Mouse (Mus musculus) urinary bladder, postnatal 10 days (tissue): ENCODE data around the gene Xpnpep2.

ENCODE experiments used
- DNase-seq: peaks from one replicate; pipeline ENCODE4 v3.0.0; 2022; ENCODE audit warnings: low spot score

Xpnpep2 gene

DNA sequence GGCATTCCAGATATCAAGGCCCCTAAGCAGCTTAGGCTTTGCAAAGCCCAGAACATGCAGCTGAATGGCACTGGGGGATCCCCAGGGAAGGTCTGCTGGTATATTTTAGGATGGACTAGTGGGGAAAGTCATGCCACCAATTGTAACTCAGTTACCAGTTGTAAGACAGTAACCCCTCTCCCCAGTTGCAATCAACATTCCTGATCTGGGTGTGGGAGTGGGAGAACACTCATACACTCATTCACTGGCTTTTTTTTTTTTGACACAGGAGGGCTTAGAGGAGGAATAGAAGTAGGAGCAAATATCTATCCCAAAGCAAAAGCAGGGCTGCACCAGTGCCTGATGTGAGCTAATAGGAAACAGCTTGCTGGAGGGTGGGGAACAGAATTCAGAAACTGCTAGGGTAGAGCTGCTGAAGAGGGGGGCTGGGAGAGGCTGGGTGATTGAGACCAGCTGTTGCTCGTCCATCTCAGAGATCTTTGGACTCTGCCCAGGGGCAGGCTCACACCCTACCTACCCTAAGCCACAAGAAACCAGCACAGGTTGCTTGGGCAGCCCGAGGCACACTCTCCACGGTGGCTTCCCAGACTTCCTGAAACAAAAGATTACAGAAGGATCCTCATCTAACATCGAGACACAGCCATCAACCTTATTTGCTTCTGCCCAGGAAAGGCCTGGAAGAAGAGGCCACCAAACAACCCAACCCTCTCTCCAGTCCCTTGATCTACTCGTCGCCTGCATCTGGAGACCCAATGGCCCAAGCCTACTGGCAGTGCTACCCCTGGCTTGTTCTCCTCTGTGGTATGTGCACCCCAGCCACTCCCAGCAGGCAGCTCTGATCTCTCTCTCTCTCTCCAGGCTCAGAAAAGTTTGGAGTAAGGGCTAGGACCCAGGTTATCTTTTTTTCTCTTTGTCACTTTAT, at the start of gene Xpnpep2:
TSS of gene Xpnpep2 (plus strand) at position 332 of the 922 bp plus-strand sequence.
- no peak for DNase-seq

DNA sequence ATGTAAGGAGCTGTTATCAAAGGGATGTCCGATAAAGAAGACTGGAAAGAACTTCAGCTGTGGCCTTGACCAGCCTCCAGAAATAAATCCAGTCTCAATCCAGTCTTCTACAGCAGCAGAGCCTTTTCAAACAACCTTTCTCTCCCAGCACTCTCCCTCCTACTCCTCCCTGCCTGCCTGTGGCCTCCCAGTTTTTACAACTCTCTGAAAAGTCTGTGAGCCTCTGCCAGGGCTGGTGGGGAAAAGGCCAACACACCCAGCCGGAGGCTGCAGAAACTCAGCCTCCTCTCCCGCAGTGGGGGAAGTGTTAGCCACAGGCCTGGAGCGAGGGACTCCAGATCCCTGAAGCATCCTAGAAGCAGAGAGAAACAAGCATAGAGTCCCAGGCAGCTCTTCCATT, 46.0 kb upstream of the Xpnpep2 start:
- no peak for DNase-seq

DNA sequence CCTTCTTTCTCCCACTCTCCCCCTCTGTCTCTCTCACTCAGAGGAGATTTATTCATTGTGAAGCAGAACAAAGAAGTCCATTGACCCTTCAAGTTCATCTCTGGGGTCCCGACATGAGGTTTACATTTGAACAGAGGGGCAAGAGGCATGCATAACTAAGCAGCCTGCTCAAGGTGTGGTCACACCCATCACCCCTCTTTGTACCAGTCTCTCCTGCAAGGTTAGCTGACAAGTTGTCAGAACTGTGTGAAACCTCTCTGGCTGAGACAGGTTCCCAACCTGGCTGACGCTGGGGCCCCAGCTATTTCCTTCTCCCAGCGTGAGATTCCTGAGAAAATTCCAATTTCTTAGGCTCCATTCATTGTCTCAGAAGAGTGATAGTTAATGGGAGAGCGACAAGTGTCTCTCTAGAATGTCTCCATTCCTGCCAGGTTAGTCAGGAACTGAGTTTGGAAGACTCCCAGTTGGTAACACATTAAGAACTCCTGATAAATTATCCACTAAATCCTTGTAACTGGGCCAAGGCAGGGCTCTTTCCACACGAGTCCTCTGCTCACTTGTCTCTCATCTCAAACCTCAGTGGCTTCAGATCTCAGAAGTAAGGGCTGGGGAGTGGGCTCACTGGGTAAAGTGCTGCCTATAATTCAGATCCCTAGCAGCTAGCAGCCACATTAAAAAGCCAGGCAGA, 44.2 kb upstream of the Xpnpep2 start:
- DNase-seq: no peak

DNA sequence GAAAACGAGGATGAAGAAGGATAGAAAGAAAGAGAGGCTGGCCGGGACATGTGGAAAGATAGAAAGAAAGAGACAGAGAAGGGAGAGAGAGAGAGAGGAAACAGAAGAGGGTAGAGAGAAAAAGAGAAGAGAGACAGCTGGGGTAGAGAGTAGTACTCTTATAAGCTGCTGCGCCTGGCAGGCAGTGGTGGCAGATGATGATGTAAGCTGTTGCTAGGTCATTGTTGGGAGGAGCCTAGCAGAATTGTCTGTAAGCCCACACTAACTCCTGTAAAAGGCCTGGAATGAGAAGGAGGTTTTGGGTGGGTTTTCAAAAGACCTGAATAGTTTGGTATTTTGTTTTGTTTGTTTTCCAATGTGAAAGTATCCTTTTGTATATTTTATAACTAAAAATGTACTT, 41.6 kb upstream of the Xpnpep2 start:
- no peak for DNase-seq

DNA sequence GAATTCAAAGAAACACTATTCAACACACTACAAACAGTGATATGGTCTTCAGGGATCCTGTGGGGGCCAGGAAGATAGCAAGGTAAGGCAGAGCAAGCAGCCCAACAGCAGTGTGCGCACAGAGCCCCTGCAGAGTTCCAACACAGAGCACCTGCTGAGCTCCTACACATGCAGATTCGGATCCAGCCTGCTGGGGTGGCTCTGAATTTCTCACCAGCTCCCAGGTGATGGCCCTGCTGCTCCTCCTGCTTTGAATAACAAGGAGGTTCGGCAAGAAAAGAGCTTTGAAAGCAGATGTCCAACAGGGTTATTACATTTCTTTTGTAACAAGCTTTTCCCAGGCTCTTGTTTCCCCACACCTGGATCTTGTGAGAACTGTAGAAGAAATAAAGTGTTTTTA, 36.6 kb upstream of the Xpnpep2 start:
- no peak for DNase-seq

DNA sequence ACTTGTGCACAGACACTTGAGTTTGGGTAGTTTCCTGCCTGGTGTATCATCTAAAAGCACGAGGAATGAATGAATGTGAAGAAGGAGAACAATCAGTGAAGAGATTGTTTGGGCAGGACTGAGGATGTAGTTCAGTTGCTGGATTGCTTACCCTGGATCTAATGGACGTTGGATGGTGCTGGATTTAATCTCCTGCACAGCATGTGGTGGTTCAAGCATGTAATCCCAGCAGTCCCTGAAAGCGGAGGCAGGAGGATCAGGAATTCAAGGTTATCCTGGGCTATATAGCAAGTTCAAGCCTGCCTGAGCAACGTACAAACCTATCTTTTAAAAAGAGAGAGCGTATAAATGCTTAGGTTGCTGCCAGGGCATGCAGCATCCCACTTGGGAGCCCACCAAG, 36.1 kb upstream of the Xpnpep2 start:
- no peak for DNase-seq

DNA sequence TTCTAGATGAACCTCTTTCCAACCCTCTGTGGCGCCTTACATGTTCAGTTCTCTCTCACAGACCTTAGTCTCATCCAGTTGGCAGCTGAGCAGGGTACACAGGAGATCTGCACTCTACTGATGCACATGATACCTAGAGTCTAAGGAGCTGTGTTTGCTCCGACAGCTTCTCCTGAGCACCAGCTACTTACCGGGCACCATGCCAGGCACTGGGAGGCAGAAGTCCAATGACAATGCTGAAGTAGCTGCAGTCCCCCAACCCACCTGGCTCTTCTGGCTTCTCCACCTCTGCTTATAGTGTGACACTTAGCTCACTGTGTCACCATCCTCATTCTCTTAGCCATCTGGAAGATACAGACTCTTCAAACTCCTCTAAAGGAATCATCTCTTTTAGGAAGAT, 33.8 kb upstream of the Xpnpep2 start:
- DNase-seq: no peak

DNA sequence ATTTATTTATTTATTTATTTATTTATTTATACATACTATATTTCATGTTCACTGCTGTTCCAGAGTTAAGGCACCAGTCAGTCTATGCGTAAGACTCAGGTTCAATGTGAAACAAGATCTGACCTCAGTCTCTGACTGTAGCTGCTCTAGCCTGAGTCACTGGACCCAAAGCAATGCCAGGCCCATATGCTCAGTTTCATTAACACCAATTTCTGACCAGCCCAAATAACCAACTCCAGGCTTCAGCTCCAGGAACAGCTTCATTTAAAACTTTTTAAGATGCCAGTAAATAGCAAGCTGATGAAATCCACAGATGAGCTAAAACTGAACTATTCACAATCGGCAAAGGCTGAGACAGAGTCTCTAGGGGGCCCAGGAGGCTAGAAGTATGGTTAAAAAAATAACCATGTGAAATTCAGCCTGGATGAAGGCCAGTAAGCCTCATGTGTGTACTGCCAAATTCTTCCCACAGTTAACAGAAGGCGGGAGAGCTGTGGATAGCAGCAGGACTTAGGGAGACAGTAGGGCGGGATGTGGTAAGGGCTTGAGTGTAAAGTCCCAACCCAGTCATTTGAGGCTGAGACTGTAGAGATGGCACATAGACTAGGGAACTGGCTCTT, 31.6 kb upstream of the Xpnpep2 start:
- DNase-seq: no peak

DNA sequence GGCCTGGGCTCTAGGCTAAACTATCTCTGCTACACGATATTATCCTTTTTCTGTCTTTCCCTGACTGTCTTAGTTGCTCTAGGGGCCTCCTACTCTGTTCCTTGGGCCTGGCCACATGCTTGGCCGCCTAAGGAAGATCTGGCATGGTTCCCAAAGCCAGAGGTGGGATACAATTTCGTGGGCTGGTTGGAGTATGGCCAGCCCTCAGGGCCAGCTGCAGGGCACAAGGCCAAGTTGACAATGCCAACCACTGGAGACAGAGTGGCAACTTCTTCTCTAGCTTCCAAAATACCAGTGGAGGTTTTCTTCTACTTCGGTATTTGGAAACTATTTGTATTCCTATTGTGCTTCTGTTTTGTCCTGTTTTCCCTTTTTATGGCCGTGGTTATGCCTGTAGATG, 26.2 kb upstream of the Xpnpep2 start:
- no peak for DNase-seq

DNA sequence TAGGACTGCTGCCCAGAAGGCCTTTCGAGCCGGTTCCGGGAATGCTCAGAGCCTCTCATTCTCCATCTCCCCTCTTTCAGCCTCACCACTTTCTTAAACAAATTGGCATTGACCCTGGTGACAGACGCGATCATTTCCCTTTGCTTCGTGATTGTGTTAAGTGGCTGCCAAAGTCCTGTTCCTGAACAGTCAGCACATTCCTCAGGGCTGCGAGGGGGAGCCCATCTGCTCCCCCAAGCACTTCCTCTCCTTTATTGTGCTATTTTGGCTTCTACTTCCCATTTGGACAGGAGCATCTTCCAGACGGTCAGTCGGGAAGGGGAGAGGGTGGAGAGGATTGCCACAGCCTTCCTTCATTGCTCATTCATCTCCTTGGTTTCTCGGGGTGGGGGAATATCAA, 16.4 kb upstream of the Xpnpep2 start:
- no peak for DNase-seq

DNA sequence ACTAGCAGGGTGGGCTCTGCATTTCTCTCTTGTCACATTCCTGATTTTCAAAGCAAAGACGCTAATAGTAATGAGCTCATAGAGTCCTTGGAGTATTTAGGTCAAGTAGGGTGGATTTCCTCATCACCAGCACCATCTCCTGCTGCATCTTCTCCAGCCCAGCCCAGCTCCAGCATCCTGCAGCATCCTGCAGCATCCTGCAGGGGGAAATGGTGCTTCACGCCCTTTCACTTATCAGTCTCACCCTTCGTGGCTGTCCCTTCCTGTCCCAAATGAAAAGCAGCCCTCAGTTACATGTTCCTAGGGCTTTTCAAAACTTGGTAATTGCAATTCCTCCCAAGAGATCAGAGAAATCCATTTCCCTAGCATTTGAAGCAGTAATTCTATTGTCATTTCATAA, 15.0 kb upstream of the Xpnpep2 start:
- no peak for DNase-seq

DNA sequence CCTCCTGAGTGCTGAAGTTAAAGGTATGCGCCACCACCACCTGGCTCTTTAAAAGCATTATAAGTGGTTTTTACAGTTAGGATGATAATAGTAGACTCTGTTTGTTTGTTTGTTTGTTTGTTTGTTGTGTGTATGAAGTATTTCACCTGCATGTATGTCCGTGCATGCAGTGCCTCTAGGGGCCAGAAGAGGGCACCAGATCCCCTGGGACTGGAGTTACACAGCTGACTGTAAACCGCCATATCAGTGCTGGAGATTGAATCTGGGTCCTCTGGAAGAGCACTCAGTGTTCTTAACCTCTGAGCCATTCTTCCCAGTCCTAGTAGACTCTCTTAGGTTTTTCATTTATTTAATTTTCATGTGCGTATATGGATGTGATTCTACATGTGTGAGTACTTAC, 13.9 kb upstream of the Xpnpep2 start:
- no peak for DNase-seq

DNA sequence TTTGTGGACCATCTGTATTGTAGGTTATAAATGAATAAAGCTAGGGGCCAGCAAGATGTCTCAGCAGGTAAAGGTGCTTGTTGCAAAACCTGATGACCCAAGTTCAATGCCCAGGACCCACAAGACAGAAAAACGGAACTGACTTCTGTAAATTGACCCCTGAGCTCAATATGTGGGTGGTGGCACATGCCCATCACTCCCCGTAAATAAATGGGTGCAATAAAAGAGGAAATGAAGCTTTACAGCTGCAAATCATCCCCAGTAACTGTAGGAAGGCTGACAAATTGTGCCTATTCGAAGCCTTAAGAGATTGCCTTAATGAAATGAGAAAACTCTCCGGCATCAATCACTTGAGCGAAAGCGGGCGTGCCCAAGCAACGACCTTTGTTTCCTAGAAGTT, 11.9 kb upstream of the Xpnpep2 start:
- DNase-seq: no peak

DNA sequence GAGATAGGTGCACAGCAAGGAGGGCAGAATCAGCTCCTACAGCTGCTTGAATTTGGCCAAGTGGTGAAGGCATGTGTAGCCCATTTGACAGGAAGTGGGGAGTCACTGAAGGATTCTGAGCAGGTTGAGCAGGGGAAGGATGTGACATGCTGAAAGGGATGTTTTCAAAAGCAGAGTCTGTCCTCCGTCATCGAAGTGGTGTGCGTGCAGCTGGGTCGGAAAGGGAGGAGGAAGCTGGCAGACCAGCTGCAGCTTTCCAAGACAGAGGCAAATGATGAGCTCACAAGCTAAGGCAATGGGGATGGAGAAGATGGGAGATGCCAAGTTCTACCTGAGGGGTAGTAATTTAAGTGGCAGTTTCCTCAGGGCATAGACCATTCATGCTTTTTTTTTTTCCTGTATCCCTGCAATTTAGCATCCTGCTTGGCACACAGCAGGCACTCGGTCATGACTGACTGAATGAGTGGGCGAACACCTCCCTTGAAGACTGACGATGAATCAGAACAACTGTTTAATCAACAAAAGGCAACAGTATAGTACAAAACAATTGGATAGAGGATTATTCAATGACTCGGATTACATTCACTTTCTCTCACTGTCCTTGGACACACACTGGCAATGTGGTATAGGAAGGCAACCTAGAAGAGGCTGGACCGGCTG, 9.9 kb upstream of the Xpnpep2 start:
- no peak for DNase-seq

DNA sequence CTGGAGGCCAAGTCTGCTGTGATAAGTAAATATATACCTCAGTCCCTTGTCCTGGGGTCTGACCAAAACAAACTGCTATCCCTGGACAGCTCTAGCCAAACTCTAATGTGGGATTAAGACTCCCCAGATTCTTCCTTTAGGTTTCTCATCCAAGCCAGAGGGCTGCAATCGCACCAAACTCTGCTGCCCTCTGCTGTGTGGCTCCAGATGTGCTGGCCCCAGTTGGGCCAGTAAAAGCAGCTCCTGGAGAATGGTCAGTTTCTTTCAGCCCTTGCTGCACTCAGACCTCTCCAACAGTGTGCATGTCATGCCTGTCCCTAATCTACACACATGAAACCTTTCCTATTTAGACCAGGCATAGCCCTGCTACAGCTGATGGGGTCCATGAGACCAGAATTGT, 8.7 kb upstream of the Xpnpep2 start:
- no peak for DNase-seq

DNA sequence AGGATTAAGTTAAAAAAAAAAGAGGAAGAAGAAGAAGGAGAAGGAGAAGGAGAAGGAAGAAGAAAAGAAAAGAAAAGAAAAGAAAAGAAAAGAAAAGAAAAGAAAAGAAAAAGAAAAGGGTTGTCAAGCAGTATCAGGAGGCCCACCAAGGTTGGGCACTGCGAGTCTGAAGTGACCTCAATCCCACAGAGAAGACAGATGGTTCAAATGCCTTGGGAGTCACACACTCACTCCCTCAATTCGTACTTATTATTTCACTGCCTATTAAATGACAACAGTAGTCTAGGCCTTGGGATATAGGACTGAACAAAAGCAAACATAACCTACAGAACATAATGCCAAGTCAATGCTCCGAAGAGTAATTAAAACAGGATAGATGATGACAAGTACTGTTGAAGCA, 5.3 kb upstream of the Xpnpep2 start:
- DNase-seq: no peak

DNA sequence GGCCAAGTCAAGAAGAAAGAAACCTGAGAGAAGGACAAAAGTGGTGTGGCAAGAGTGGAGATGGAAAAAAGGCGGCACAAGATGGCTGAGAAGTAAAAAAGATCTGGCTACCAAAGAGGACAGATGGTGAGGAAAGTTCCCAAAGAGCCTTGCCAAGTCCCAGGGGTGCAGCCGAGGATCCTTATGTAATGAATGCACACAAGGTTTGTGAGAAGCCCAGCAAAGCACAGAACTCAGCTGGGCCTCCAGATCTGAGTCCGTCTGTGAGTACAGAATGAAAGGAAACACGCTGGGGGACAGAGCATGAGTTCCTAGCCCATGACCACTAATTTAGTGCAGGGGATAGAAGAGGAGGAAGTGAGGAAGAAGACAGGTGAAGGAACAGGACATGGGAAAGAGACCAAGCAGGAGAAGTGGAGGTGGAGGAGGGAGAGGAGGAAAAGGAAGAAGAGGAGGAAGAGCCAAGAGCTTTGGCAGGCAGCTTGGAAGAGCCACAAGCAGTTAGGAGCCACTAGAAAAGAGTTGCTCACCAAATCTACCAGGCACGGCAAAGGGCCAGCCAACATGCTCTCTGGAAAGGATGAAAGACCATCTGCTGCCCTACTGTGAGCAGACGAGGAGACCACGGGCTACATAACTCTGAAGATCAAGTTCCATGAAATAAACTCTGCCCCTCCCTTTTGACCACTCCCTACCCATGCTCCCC, 3.6 kb upstream of the Xpnpep2 start:
- no peak for DNase-seq

DNA sequence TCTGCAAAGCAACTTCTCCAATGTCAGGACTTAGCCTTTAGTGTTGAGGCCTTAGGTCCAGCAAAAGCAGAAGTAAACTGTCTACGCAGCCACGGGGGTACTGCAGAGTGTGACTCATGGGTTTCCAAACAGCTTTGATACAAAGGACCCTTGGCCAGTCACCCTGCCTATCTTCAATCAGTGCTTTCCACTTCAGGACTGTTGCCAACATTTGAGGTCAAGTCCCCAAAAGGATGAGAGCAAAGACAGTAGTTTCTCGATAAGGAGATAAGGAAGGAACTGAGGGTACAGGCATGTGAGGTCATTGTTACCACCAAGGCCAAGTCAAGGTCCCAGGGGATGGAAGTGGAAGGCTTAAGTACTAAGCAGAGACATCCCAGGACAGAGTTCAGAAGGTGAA, 2.3 kb upstream of the Xpnpep2 start:
- DNase-seq: no peak

DNA sequence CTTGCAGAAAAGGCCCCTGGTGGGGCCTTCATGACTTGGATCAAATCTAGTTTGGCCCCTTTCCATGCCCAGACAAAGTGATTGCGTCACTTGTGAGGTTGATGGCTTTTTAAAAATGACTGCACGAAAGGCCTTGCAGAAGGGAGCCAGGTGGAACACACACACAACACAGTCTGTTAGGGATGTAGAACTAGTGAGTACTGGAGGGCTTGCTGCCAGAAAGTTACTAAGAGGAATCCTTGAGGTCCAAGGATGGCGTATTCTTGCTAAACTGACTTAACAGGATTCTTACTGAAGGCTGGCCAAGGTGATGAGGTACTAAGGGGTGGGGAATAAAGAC, 761 bp downstream of the Xpnpep2 start:
- DNase-seq: no peak

DNA sequence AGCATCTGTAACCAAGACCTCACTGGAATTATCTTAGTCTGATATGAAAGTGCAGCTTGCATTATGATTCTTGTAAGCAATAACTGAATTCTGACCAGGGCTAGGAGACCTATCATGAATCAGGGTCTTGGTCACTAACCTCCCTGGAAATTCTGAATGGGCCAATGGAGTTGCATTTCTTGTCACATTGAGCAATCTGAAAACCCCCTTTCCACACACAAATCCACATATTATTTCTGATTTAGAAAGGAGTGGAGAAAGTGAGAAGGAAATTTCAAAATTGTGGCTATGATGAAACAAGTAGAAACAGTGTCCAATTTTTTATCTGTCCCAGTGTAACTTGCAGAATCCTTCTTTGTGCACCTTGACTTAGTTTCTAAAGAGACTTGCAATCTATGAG, 10.8 kb downstream of the Xpnpep2 start:
- no peak for DNase-seq

DNA sequence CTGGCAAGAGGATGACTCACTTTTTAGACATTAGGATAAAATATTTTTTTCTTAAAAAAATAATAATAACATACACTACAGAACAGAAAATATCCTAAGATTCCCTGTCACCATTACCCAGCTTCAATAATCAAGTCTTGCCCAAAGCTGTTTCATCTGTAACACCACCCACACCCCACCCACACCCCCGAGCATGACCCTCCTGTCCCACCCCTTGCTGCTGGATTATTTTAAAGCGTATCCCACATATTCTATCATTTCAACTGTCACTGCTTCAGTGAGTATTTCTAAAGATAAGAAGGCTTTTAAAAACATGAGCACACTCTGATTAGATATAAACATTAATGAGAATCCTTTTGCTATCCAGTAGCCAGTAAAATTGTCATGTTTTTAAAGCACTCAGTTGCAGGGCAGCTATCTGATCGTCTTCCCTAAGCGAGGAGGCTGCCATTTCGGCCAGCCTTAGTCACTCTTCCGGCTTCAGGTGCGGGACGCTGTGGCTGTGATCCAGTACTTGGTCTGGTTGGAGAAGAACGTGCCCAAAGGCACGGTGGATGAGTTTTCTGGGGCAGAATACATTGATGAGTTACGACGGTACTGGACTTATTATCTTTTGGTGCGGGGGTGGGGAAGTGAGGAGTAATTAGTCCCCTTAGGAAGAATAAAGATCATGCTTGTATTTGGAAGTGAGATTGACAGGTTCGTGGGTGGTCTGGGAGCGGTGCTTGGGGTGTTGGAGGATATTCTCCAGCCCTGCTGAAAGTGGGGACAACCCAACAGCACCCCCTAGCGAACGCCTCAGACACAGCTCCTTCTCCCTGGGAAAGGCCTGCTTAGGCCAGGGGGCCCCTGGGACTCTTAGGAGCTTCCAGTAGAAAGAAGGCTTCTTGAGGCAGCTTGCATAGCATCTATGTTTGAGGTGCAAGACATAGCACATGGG, 15.9 kb downstream of the Xpnpep2 start:
- DNase-seq: no peak
